Mouse (Mus musculus): ENCODE measurements at regions not wholly inside any gene's neighbourhood (a gene's known extent, or its start where the extent isn't known, plus 50 kb on each side); places are given as distances from the start of the nearest gene placed in this dataset.
A peak's percentile ranks its signal among the peaks of the same experiment; 100 is the strongest.

GRCm38 (mm10) chr1:122273579-122273978 is 705.8 kb upstream of the Ddx18 start:
- DNase-seq (ENCODE audit: low spot score in 2 of 2) = no peak

GRCm38 (mm10) chr1:122243031-122243430 is 675.2 kb upstream of the Ddx18 start:
- DNase-seq (ENCODE audit: low spot score in 2 of 2) = no peak

- DNase-seq (ENCODE audit: low spot score in 2 of 2) = no peak
Measured at GRCm38 (mm10) chr1:122241511-122241910, 673.7 kb upstream of the Ddx18 start.

- DNase-seq (ENCODE audit: low spot score in 2 of 2) = no peak
Measured at GRCm38 (mm10) chr1:122230442-122230841, 662.7 kb upstream of the Ddx18 start.

GRCm38 (mm10) chr1:122212484-122212883 is 644.7 kb upstream of the Ddx18 start:
- peak in 1 of 2 experiments; percentile 41 for DNase-seq (ENCODE audit: low spot score in 2 of 2)

- DNase-seq (ENCODE audit: low spot score in 2 of 2) = no peak
Measured at GRCm38 (mm10) chr1:122208619-122209018, 640.8 kb upstream of the Ddx18 start.

GRCm38 (mm10) chr1:122169547-122169946 is 601.8 kb upstream of the Ddx18 start:
- no peak for DNase-seq (ENCODE audit: low spot score in 2 of 2)

GRCm38 (mm10) chr1:122161798-122162197 is 594.0 kb upstream of the Ddx18 start:
- no peak for DNase-seq (ENCODE audit: low spot score in 2 of 2)

- DNase-seq (ENCODE audit: low spot score in 2 of 2) = no peak
Measured at GRCm38 (mm10) chr1:122141362-122141761, 573.6 kb upstream of the Ddx18 start.

GRCm38 (mm10) chr1:122123954-122124353 is 556.2 kb upstream of the Ddx18 start:
- DNase-seq (ENCODE audit: low spot score in 2 of 2) = no peak

- DNase-seq (ENCODE audit: low spot score in 2 of 2) = no peak
Measured at GRCm38 (mm10) chr1:122095726-122096125, 527.9 kb upstream of the Ddx18 start.

GRCm38 (mm10) chr1:122082481-122082880 is 514.7 kb upstream of the Ddx18 start:
- no peak for DNase-seq (ENCODE audit: low spot score in 2 of 2)

GRCm38 (mm10) chr1:122076085-122076484 is 508.3 kb upstream of the Ddx18 start:
- no peak for DNase-seq (ENCODE audit: low spot score in 2 of 2)

- no peak for DNase-seq (ENCODE audit: low spot score in 2 of 2)
Measured at GRCm38 (mm10) chr1:122055146-122055545, 487.4 kb upstream of the Ddx18 start.

- no peak for DNase-seq (ENCODE audit: low spot score in 2 of 2)
Measured at GRCm38 (mm10) chr1:122048112-122048725, 480.4 kb upstream of the Ddx18 start.

GRCm38 (mm10) chr1:122043896-122044295 is 476.1 kb upstream of the Ddx18 start:
- no peak for DNase-seq (ENCODE audit: low spot score in 2 of 2)

- no peak for DNase-seq (ENCODE audit: low spot score in 2 of 2)
Measured at GRCm38 (mm10) chr1:122043114-122043513, 475.3 kb upstream of the Ddx18 start.

- no peak for DNase-seq (ENCODE audit: low spot score in 2 of 2)
Measured at GRCm38 (mm10) chr1:122007749-122008148, 440.0 kb upstream of the Ddx18 start.

GRCm38 (mm10) chr1:121996461-121996860 is 428.7 kb upstream of the Ddx18 start:
- DNase-seq (ENCODE audit: low spot score in 2 of 2) = no peak

GRCm38 (mm10) chr1:121990653-121991052 is 422.9 kb upstream of the Ddx18 start:
- no peak for DNase-seq (ENCODE audit: low spot score in 2 of 2)

GRCm38 (mm10) chr1:121958942-121959341 is 391.2 kb upstream of the Ddx18 start:
- DNase-seq (ENCODE audit: low spot score in 2 of 2) = no peak

GRCm38 (mm10) chr1:121935911-121936310 is 368.1 kb upstream of the Ddx18 start:
- DNase-seq (ENCODE audit: low spot score in 2 of 2) = no peak

All from urinary bladder, postnatal 4 days (tissue).